Mouse (Mus musculus) activated CD4-positive, CD25-positive, alpha-beta regulatory T cell, adult 9 weeks (primary cell): ENCODE results near the gene Fgb. TPM values are rescaled to one million over a fixed set of nuclear protein-coding genes. Genes with fewer than 3 reads are reported as not detected.

Experiments used
- polyA plus RNA-seq: library from polyadenylated mRNA; unstranded; fragments of 100-300 nt; shearing (Covaris generic); gene quantifications from one replicate; pipeline ENCODE4 v1.2.1, GENCODE M21; 2017

Gene Fgb
- polyA plus RNA-seq, result not detected

DNA sequence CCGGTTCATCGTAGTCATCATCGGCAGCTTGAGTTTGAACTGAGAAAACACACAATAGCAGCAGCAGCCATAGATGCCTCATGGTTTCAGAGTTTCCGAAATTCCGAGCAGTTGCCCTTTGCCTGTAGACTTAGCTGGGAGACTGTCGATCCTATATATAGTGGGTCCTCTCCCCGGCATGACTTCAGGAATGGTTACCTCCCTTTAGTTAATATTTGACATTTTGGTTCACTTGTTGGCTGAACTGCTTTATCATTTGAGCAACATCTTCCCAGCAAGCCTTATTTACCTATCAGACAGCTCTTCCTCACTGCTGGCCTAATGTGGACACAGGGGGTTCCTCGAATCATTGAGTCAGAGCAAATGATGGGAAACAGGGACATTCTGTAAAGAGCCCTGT, at the start of gene Fgb:
TSS of gene Fgb (minus strand) at position 184 of the 400 bp plus-strand sequence.

GRCm38 (mm10) chr3:83055281-83056038, 5.8 kb upstream of the Fgb start, which contains the start of gene Plrg1:
Gene Plrg1, plus strand, starts transcription at chr3:83055522.

DNA sequence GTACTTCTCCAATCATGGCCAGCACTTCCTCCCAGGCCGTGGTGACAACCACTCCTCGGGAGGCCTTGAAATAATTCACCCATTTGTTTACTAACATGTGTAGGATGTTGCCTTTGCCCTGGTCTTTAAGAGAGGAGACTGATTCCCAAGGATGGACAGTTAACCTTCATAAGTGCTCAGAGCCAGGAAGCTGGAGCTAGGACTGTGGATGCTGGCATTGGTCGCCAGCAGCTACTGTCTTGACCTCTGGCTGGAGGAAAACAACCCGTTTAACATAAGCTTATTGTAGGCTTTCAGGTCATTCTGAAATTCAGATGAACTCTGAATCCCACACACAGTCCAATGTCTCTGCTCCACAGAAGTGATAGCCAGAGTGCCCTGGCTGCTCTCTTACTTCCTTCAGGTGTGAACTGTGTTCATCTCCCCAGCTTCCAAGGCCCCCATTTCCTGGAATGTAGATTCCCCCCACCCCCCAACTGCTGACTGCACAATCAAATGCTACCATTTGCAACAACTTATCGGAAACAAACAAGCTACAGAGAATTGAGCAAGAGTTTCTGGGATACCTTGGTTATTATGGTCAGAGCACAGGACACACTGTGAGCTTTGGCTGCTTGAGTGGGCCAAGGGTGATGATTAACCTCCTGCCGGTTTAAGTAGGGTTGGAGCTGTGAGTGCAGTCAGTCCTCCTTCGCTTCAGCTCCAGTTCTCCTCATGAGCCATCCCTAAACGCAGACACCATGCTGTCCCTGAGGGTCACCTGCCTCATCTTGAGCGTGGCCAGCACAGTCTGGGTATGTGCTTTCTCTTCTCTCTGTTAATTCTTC, 24.0 kb downstream of the Fgb start, which contains the start of gene Fga:
TSS of gene Fga (plus strand) at position 602 of the 827 bp plus-strand sequence.

GRCm38 (mm10) chr3:83007557-83007956, 42.1 kb downstream of the Fgb start, which contains the start of gene Fgg:
Gene Fgg, plus strand, starts transcription at chr3:83007724.

Other genes starting within 250 kb of the Fgb start
- gene Rbm46, start 173.4 kb downstream of the Fgb start, polyA plus RNA-seq, result not detected
- gene Lrat, start 145.9 kb downstream of the Fgb start, polyA plus RNA-seq, result not detected
- not detected for gene Fgg, start 42.1 kb downstream of the Fgb start, polyA plus RNA-seq
- not detected for gene Fga, start 23.8 kb downstream of the Fgb start, polyA plus RNA-seq
- gene Plrg1, start 5.7 kb upstream of the Fgb start, polyA plus RNA-seq, result 80.1 TPM
- not detected for gene Dchs2, start 78.1 kb upstream of the Fgb start, polyA plus RNA-seq